Mouse (Mus musculus): ENCODE data around the gene Slc39a5. TPM values are rescaled to one million over a fixed set of nuclear protein-coding genes. Genes with fewer than 3 reads are reported as not detected.

Slc39a5 gene
- 0.32 TPM for polyA plus RNA-seq (2017; shearing (Covaris generic))

GRCm38 (mm10) chr10:128401056-128401455, at the start of gene Slc39a5:
TSS of gene Slc39a5 (minus strand) at chr10:128401229.

DNA sequence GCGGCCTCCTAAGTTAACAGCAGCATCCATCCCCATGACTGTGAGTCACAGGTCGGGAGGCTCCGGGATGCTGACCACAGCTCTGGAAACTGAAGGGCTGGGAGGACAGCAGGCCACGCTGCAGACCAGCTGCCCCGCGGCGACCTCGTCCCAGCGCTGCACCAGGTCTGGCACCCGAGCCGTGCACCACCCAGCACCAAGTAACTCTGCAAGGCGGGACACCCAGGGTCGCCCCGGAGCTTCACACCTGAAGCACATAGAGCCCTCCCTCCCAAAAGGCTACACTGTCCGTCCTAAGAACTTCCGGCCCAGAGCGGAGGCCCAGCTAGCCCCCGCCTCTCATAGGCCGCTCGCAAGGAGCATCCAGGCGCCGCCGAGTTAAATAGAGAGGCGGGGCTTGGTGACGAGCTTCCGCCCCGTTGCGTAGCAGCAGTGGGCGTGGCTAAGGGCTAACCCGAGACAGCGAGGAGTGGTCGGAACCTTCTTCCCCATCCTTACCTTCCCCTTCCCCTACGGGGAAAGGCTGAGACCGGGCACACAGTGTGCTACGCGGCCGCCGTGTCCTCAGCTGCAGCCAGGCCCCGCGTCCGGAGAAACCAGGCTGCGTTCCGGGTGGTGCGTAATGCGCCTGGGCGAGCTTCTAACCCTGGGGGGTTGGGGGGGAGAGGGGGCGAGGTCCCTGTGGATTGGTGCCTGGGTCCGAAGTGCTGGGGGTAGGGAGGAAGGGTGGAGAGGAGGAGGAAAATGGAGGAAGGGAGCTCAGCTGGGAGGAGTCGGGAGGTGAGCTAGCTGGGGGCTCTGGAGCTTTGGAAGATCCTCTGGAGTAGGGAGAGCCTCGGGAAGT, 10.4 kb upstream of the Slc39a5 start, which contains the start of the genes Nabp2 and Rnf41:
Nabp2 (minus strand) TSS at position 282 of the 844 bp plus-strand sequence.
Rnf41 (plus strand) TSS at position 447 of the 844 bp plus-strand sequence.

GRCm38 (mm10) chr10:128376455-128377211, 24.4 kb downstream of the Slc39a5 start, which contains the start of gene Ankrd52:
TSS of gene Ankrd52 (plus strand) at chr10:128377115.

DNA sequence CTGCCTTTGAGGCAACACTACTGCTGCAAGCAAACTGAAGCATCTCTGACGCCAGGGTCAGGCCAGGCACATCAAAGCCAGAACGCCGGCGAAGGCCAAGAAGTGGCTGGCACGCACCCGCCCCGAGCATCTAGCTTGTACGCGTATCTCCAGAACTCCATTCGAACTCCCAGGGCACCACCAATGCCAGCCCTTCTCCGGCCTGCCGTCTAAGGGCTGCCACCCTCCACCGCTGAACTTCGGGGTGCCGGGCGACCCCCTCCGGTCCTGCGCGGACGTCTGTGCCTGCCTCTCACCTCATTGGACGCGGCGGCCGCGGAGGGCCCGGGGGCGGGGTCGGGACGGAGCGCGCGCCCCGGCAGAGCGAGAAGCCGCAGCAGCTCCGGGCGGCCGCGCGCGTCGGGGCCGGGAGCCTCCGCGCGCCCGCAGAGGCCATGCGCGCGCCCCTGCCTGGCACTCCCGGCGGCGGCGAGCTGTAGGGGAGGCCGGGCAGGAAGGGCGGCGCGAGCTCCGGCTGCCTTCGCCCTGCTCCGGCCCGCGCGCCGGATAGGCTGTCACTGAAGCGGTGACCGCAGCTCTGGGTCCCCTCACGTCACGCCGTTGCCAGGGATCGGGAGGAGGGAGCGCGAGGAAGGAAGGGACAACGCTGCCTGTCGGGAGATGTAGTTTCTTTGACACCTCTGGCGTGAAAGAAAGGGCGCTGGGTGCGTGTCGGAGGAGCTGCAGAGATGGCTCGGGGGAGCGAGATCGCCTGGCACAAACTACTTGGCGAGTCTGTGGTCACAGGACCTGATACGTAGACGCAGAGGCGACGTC, 32.4 kb downstream of the Slc39a5 start, which contains the start of gene Coq10a:
Coq10a (minus strand) TSS at position 596 of the 816 bp plus-strand sequence.

Other genes with a start within 250 kb of the Slc39a5 start
- gene Rbms2, start 220.9 kb downstream of the Slc39a5 start, polyA plus RNA-seq (2017; shearing (Covaris generic)): 29.8 TPM
- 0.59 TPM for gene Gls2, start 206.8 kb downstream of the Slc39a5 start, polyA plus RNA-seq (2017; shearing (Covaris generic))
- 15.2 TPM for gene Spryd4, start 189.4 kb downstream of the Slc39a5 start, polyA plus RNA-seq (2017; shearing (Covaris generic))
- not detected for gene Mip, start 175.4 kb downstream of the Slc39a5 start, polyA plus RNA-seq (2017; shearing (Covaris generic))
- 26.8 TPM for gene Timeless, start 169.2 kb downstream of the Slc39a5 start, polyA plus RNA-seq (2017; shearing (Covaris generic))
- gene Apon, start 147.1 kb downstream of the Slc39a5 start, polyA plus RNA-seq (2017; shearing (Covaris generic)): 0.17 TPM
- not detected for gene Apof, start 132.6 kb downstream of the Slc39a5 start, polyA plus RNA-seq (2017; shearing (Covaris generic))
- 78.3 TPM for gene Stat2, start 130.7 kb downstream of the Slc39a5 start, polyA plus RNA-seq (2017; shearing (Covaris generic))
- gene Il23a, start 102.5 kb downstream of the Slc39a5 start, polyA plus RNA-seq (2017; shearing (Covaris generic)): not detected
- 45.7 TPM for gene Pan2, start 97.9 kb downstream of the Slc39a5 start, polyA plus RNA-seq (2017; shearing (Covaris generic))
- 121 TPM for gene Cnpy2, start 78.8 kb downstream of the Slc39a5 start, polyA plus RNA-seq (2017; shearing (Covaris generic))
- gene Cs, start 63.5 kb downstream of the Slc39a5 start, polyA plus RNA-seq (2017; shearing (Covaris generic)): 164 TPM
- 35.0 TPM for gene Coq10a, start 32.2 kb downstream of the Slc39a5 start, polyA plus RNA-seq (2017; shearing (Covaris generic))
- gene Ankrd52, start 24.1 kb downstream of the Slc39a5 start, polyA plus RNA-seq (2017; shearing (Covaris generic)): 7.0 TPM
- gene Nabp2, start 10.3 kb upstream of the Slc39a5 start, polyA plus RNA-seq (2017; shearing (Covaris generic)): 104 TPM
- gene Rnf41, start 10.4 kb upstream of the Slc39a5 start, polyA plus RNA-seq (2017; shearing (Covaris generic)): 39.7 TPM
- gene Smarcc2, start 58.0 kb upstream of the Slc39a5 start, polyA plus RNA-seq (2017; shearing (Covaris generic)): 127 TPM
- gene Myl6, start 92.9 kb upstream of the Slc39a5 start, polyA plus RNA-seq (2017; shearing (Covaris generic)): 1,369 TPM
- gene Myl6b, start 97.5 kb upstream of the Slc39a5 start, polyA plus RNA-seq (2017; shearing (Covaris generic)): 3.9 TPM
- 222 TPM for gene Esyt1, start 124.6 kb upstream of the Slc39a5 start, polyA plus RNA-seq (2017; shearing (Covaris generic))
- 24.2 TPM for gene Zc3h10, start 146.5 kb upstream of the Slc39a5 start, polyA plus RNA-seq (2017; shearing (Covaris generic))
- 2,319 TPM for gene Rpl41, start 148.1 kb upstream of the Slc39a5 start, polyA plus RNA-seq (2017; shearing (Covaris generic))
- 36.9 TPM for gene Pa2g4, start 164.8 kb upstream of the Slc39a5 start, polyA plus RNA-seq (2017; shearing (Covaris generic))
- gene Erbb3, start 188.4 kb upstream of the Slc39a5 start, polyA plus RNA-seq (2017; shearing (Covaris generic)): 7.2 TPM
- 653 TPM for gene Rps26, start 225.5 kb upstream of the Slc39a5 start, polyA plus RNA-seq (2017; shearing (Covaris generic))
- 127 TPM for gene Ikzf4, start 244.8 kb upstream of the Slc39a5 start, polyA plus RNA-seq (2017; shearing (Covaris generic))

Data from CD4-positive, CD25-positive, alpha-beta regulatory T cell (primary cell).